Mouse (Mus musculus) liver, adult 2 months (tissue): ENCODE data around the gene Mast1.

Source experiments
- CTCF ChIP-seq: fragments of 200-500 bp; IDR thresholded peaks from 2 replicates; pipeline ENCODE4 v1.5.1; 2011; ENCODE audit warnings: low read depth, low read length, control low read depth
- POLR2A ChIP-seq: fragments of 200-500 bp; IDR thresholded peaks from 2 replicates; pipeline ENCODE4 v1.6.1; 2011; ENCODE audit warnings: low read length, control low read depth; ENCODE audit not compliant: insufficient read depth; ENCODE audit errors: extremely low read depth

DNA sequence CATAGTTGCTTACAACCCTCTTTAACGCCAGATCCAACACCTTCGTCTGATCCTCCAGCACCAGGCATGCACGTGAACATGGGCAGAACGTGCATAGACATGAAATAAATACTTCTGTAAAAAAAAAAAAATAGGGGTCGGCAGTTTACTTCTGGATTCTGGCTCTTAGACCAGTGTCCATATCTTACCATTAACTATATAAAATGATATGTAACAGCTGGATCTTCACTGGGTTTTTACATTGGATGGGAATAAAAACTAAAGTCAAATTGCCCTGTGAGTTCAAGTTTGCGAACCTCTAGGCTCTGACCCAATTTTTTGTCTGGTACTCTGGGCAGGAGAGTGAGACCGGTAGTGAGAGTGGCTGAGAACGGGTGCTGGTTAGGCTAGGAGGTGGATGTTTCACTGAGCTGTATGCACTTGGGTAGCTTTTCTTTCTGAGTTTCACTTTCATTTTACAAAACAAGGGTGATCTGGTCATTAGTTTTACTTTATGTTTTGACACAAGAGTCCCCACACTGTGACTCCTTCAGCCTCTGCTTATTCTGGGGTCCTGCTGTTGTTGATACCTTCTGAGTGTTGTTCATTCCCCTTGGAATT is 37.5 kb upstream of the Mast1 start:
- TF ChIP-seq POLR2A (no peak), CTCF (no peak)
